Mouse (Mus musculus): ENCODE results near the gene Abtb2. TPM values are rescaled to one million over a fixed set of nuclear protein-coding genes. Genes with fewer than 3 reads are reported as not detected.

Gene Abtb2
- total and polyA plus RNA-seq, 2 experiments from 2014 or later: 12.3 to 45.9 TPM

- Histone ChIP-seq H3K9ac (replicated peaks; ENCODE audit: low read depth, low read length) (0 out of 2 replicates have a peak overlapping the region, but pooled peaks have one; percentile 13), H3K4me1 (ENCODE audit: control insufficient read depth, insufficient read depth) (peaks cover 73% of the 10 kb centered on the region), H3K27ac (ENCODE audit: low read depth) (peak overlapping the region; percentile 91), H3K4me2 (ENCODE audit: low read depth, low read length) (peak overlapping the region; percentile 35), H3K27me3 (ENCODE audit: control insufficient read depth, insufficient read depth, low read length) (no peaks in the 10 kb centered on the region), H3K36me3 (replicated peaks; ENCODE audit: control insufficient read depth, insufficient read depth, low read length) (no peaks in the 10 kb centered on the region), H3K4me3 (ENCODE audit: low read depth, low read length) (no peak overlapping the region), H3K9me3 (replicated peaks; ENCODE audit: control insufficient read depth, low read length) (no peaks in the 10 kb centered on the region)
- ATAC-seq (ENCODE audit: insufficient read depth, low read depth) (peak; percentile 87), DNase-seq (ENCODE audit: low spot score) (peak; percentile 77)
- TF ChIP-seq CTCF (IDR thresholded peaks at IDR 0.05; ENCODE audit: low read depth) (no peak), EP300 (IDR thresholded peaks at IDR 0.05; ENCODE audit: low read depth) (no peak)
- WGBS: 26% methylated on average over 7 of the region's 7 CpGs
These were observed 11.9 kb downstream of the Abtb2 start for GRCm38 (mm10) chr2:103577752-103578662.

GRCm38 (mm10) chr2:103578663-103579213, 12.6 kb downstream of the Abtb2 start:
- H3K4me3 ChIP-seq (ENCODE audit: low read depth, low read length): no peak overlapping the region
- no peak overlapping the region for H3K4me2 ChIP-seq (ENCODE audit: low read depth, low read length)
- H3K36me3 ChIP-seq (replicated peaks; ENCODE audit: control insufficient read depth, insufficient read depth, low read length): no peaks in the 10 kb centered on the region
- TF ChIP-seq EP300 (IDR thresholded peaks at IDR 0.05; ENCODE audit: low read depth): no peak
- TF ChIP-seq CTCF (IDR thresholded peaks at IDR 0.05; ENCODE audit: low read depth): no peak
- H3K9ac ChIP-seq (replicated peaks; ENCODE audit: low read depth, low read length): no peak overlapping the region
- ATAC-seq (ENCODE audit: insufficient read depth, low read depth) (no peak), DNase-seq (ENCODE audit: low spot score) (no peak)
- peaks cover 80% of the 10 kb centered on the region for H3K4me1 ChIP-seq (ENCODE audit: control insufficient read depth, insufficient read depth)
- H3K27ac ChIP-seq (ENCODE audit: low read depth): peak overlapping the region; percentile 91
- no peaks in the 10 kb centered on the region for H3K9me3 ChIP-seq (replicated peaks; ENCODE audit: control insufficient read depth, low read length)
- WGBS: 87% methylated on average over 10 of the region's 10 CpGs
- no peaks in the 10 kb centered on the region for H3K27me3 ChIP-seq (ENCODE audit: control insufficient read depth, insufficient read depth, low read length)

GRCm38 (mm10) chr2:103580756-103581155, 14.6 kb downstream of the Abtb2 start:
- ATAC-seq (ENCODE audit: insufficient read depth, low read depth) (no peak), DNase-seq (ENCODE audit: low spot score) (no peak)
- Histone ChIP-seq H3K27me3 (ENCODE audit: control insufficient read depth, insufficient read depth, low read length) (no peaks in the 10 kb centered on the region), H3K27ac (ENCODE audit: low read depth) (peak overlapping the region; percentile 70), H3K36me3 (replicated peaks; ENCODE audit: control insufficient read depth, insufficient read depth, low read length) (no peaks in the 10 kb centered on the region), H3K4me3 (ENCODE audit: low read depth, low read length) (no peak overlapping the region), H3K4me1 (ENCODE audit: control insufficient read depth, insufficient read depth) (peaks cover 87% of the 10 kb centered on the region), H3K4me2 (ENCODE audit: low read depth, low read length) (peak overlapping the region; percentile 32), H3K9me3 (replicated peaks; ENCODE audit: control insufficient read depth, low read length) (no peaks in the 10 kb centered on the region), H3K9ac (replicated peaks; ENCODE audit: low read depth, low read length) (no peak overlapping the region)
- WGBS: 30% methylated on average over 8 of the region's 8 CpGs
- no peak for TF ChIP-seq EP300 (IDR thresholded peaks at IDR 0.05; ENCODE audit: low read depth)
- TF ChIP-seq CTCF (IDR thresholded peaks at IDR 0.05; ENCODE audit: low read depth): no peak

- no peak overlapping the region for H3K9ac ChIP-seq (replicated peaks; ENCODE audit: low read depth, low read length)
- no peaks in the 10 kb centered on the region for H3K27me3 ChIP-seq (ENCODE audit: control insufficient read depth, insufficient read depth, low read length)
- H3K27ac ChIP-seq (ENCODE audit: low read depth): peak overlapping the region; percentile 70
- no peaks in the 10 kb centered on the region for H3K9me3 ChIP-seq (replicated peaks; ENCODE audit: control insufficient read depth, low read length)
- ATAC-seq (ENCODE audit: insufficient read depth, low read depth) (no peak), DNase-seq (ENCODE audit: low spot score) (no peak)
- H3K4me3 ChIP-seq (ENCODE audit: low read depth, low read length): no peak overlapping the region
- TF ChIP-seq CTCF (IDR thresholded peaks at IDR 0.05; ENCODE audit: low read depth) (no peak), EP300 (IDR thresholded peaks at IDR 0.05; ENCODE audit: low read depth) (no peak)
- 43% methylated on average over 7 of the region's 7 CpGs for WGBS
- 0 out of 2 replicates have a peak overlapping the region, but pooled peaks have one; percentile 32 for H3K4me2 ChIP-seq (ENCODE audit: low read depth, low read length)
- no peaks in the 10 kb centered on the region for H3K36me3 ChIP-seq (replicated peaks; ENCODE audit: control insufficient read depth, insufficient read depth, low read length)
- peaks cover 82% of the 10 kb centered on the region for H3K4me1 ChIP-seq (ENCODE audit: control insufficient read depth, insufficient read depth)
These were observed 15.3 kb downstream of the Abtb2 start for GRCm38 (mm10) chr2:103581369-103581897.

- ATAC-seq (ENCODE audit: insufficient read depth, low read depth) (peak; percentile 37), DNase-seq (ENCODE audit: low spot score) (no peak)
- 8% methylated on average over 3 of the region's 3 CpGs for WGBS
- TF ChIP-seq EP300 (IDR thresholded peaks at IDR 0.05; ENCODE audit: low read depth) (no peak), CTCF (IDR thresholded peaks at IDR 0.05; ENCODE audit: low read depth) (no peak)
- Histone ChIP-seq H3K9ac (replicated peaks; ENCODE audit: low read depth, low read length) (no peak overlapping the region), H3K36me3 (replicated peaks; ENCODE audit: control insufficient read depth, insufficient read depth, low read length) (no peaks in the 10 kb centered on the region), H3K9me3 (replicated peaks; ENCODE audit: control insufficient read depth, low read length) (no peaks in the 10 kb centered on the region), H3K4me1 (ENCODE audit: control insufficient read depth, insufficient read depth) (peaks cover 80% of the 10 kb centered on the region), H3K27me3 (ENCODE audit: control insufficient read depth, insufficient read depth, low read length) (no peaks in the 10 kb centered on the region), H3K27ac (ENCODE audit: low read depth) (peak overlapping the region; percentile 68), H3K4me3 (ENCODE audit: low read depth, low read length) (no peak overlapping the region), H3K4me2 (ENCODE audit: low read depth, low read length) (no peak overlapping the region)
These were observed 17.2 kb downstream of the Abtb2 start for GRCm38 (mm10) chr2:103583316-103583715.
